Mouse (Mus musculus): Measurements from ENCODE around the gene Fgfr2. TPM values are rescaled to one million over a fixed set of nuclear protein-coding genes. Genes with fewer than 3 reads are reported as not detected.

The Fgfr2 gene
- polyA plus RNA-seq, 1 experiment: 114 TPM

GRCm38 (mm10) chr7:130215348-130216252 lies 2907.6 kb downstream of the Fgfr2 start:
- TF ChIP-seq CTCF (IDR thresholded peaks at IDR 0.05; ENCODE audit: insufficient read depth, low read length) (no peak), POLR2A (IDR thresholded peaks at IDR 0.05; ENCODE audit: borderline replicate concordance, extremely low read depth, low read depth, low read length) (no peak)
- Histone ChIP-seq H3K4me3 (replicated peaks; ENCODE audit: extremely low read depth, low read depth, low read length) (no peak overlapping the region), H3K4me1 (ENCODE audit: control insufficient read depth, insufficient read depth, low read length) (no peaks in the 10 kb centered on the region; the same call in 1 of the 2 replicates)
- no peak for DNase-seq
- WGBS: 54% methylated on average over 21 of the region's 21 CpGs

GRCm38 (mm10) chr7:130213156-130213555 lies 2910.0 kb downstream of the Fgfr2 start:
- no peak for TF ChIP-seq CTCF (IDR thresholded peaks at IDR 0.05; ENCODE audit: insufficient read depth, low read length)
- TF ChIP-seq POLR2A (IDR thresholded peaks at IDR 0.05; ENCODE audit: borderline replicate concordance, extremely low read depth, low read depth, low read length): no peak
- DNase-seq: no peak
- 75% methylated on average over 5 of the region's 5 CpGs for WGBS
- no peak overlapping the region for H3K4me3 ChIP-seq (replicated peaks; ENCODE audit: extremely low read depth, low read depth, low read length)
- peaks cover 3% of the 10 kb centered on the region; the same call in 1 of the 2 replicates for H3K4me1 ChIP-seq (ENCODE audit: control insufficient read depth, insufficient read depth, low read length)

GRCm38 (mm10) chr7:130211411-130211810 lies 2911.7 kb downstream of the Fgfr2 start:
- H3K4me3 ChIP-seq (replicated peaks; ENCODE audit: extremely low read depth, low read depth, low read length): no peak overlapping the region
- TF ChIP-seq CTCF (IDR thresholded peaks at IDR 0.05; ENCODE audit: insufficient read depth, low read length) (no peak), POLR2A (IDR thresholded peaks at IDR 0.05; ENCODE audit: borderline replicate concordance, extremely low read depth, low read depth, low read length) (no peak)
- H3K4me1 ChIP-seq (ENCODE audit: control insufficient read depth, insufficient read depth, low read length): peaks cover 5% of the 10 kb centered on the region; the same call in 1 of the 2 replicates
- 81% methylated on average over 5 of the region's 5 CpGs for WGBS
- DNase-seq: no peak

GRCm38 (mm10) chr7:130208601-130209000 lies 2914.5 kb downstream of the Fgfr2 start:
- peaks cover 5% of the 10 kb centered on the region; the same call in 1 of the 2 replicates for H3K4me1 ChIP-seq (ENCODE audit: control insufficient read depth, insufficient read depth, low read length)

GRCm38 (mm10) chr7:130206181-130206582 lies 2917.0 kb downstream of the Fgfr2 start:
- H3K4me1 ChIP-seq (ENCODE audit: control insufficient read depth, insufficient read depth, low read length): peaks cover 5% of the 10 kb centered on the region; the same call in 1 of the 2 replicates
- no peak for DNase-seq
- H3K4me3 ChIP-seq (replicated peaks; ENCODE audit: extremely low read depth, low read depth, low read length): no peak overlapping the region
- no peak for TF ChIP-seq POLR2A (IDR thresholded peaks at IDR 0.05; ENCODE audit: borderline replicate concordance, extremely low read depth, low read depth, low read length)
- no peak for TF ChIP-seq CTCF (IDR thresholded peaks at IDR 0.05; ENCODE audit: insufficient read depth, low read length)
- 41% methylated on average over 6 of the region's 6 CpGs for WGBS

More at GRCm38 (mm10) chr7:130208601-130209000, 2914.5 kb downstream of the Fgfr2 start:
- WGBS: 90% methylated on average over 4 of the region's 4 CpGs
- no peak overlapping the region for H3K4me3 ChIP-seq (replicated peaks; ENCODE audit: extremely low read depth, low read depth, low read length)
- DNase-seq: no peak
- TF ChIP-seq CTCF (IDR thresholded peaks at IDR 0.05; ENCODE audit: insufficient read depth, low read length) (no peak), POLR2A (IDR thresholded peaks at IDR 0.05; ENCODE audit: borderline replicate concordance, extremely low read depth, low read depth, low read length) (no peak)

GRCm38 (mm10) chr7:130205140-130205539 lies 2918.0 kb downstream of the Fgfr2 start:
- 79% methylated on average over 7 of the region's 7 CpGs for WGBS
- Histone ChIP-seq H3K4me1 (ENCODE audit: control insufficient read depth, insufficient read depth, low read length) (peaks cover 2% of the 10 kb centered on the region; the same call in 1 of the 2 replicates), H3K4me3 (replicated peaks; ENCODE audit: extremely low read depth, low read depth, low read length) (no peak overlapping the region)
- no peak for DNase-seq
- no peak for TF ChIP-seq CTCF (IDR thresholded peaks at IDR 0.05; ENCODE audit: insufficient read depth, low read length)
- no peak for TF ChIP-seq POLR2A (IDR thresholded peaks at IDR 0.05; ENCODE audit: borderline replicate concordance, extremely low read depth, low read depth, low read length)

- DNase-seq: no peak
- WGBS: 78% methylated on average over 8 of the region's 8 CpGs
- Histone ChIP-seq H3K4me3 (replicated peaks; ENCODE audit: extremely low read depth, low read depth, low read length) (no peak overlapping the region), H3K4me1 (ENCODE audit: control insufficient read depth, insufficient read depth, low read length) (no peaks in the 10 kb centered on the region)
- TF ChIP-seq CTCF (IDR thresholded peaks at IDR 0.05; ENCODE audit: insufficient read depth, low read length): no peak
- no peak for TF ChIP-seq POLR2A (IDR thresholded peaks at IDR 0.05; ENCODE audit: borderline replicate concordance, extremely low read depth, low read depth, low read length)
These were observed 2922.1 kb downstream of the Fgfr2 start for GRCm38 (mm10) chr7:130201020-130201419.

GRCm38 (mm10) chr7:130199951-130200350 lies 2923.2 kb downstream of the Fgfr2 start:
- DNase-seq: no peak
- 80% methylated on average over 9 of the region's 9 CpGs for WGBS
- TF ChIP-seq POLR2A (IDR thresholded peaks at IDR 0.05; ENCODE audit: borderline replicate concordance, extremely low read depth, low read depth, low read length) (no peak), CTCF (IDR thresholded peaks at IDR 0.05; ENCODE audit: insufficient read depth, low read length) (no peak)
- Histone ChIP-seq H3K4me1 (ENCODE audit: control insufficient read depth, insufficient read depth, low read length) (no peaks in the 10 kb centered on the region), H3K4me3 (replicated peaks; ENCODE audit: extremely low read depth, low read depth, low read length) (no peak overlapping the region)

GRCm38 (mm10) chr7:130199317-130199716 lies 2923.8 kb downstream of the Fgfr2 start:
- TF ChIP-seq POLR2A (IDR thresholded peaks at IDR 0.05; ENCODE audit: borderline replicate concordance, extremely low read depth, low read depth, low read length) (no peak), CTCF (IDR thresholded peaks at IDR 0.05; ENCODE audit: insufficient read depth, low read length) (no peak)
- no peak overlapping the region for H3K4me3 ChIP-seq (replicated peaks; ENCODE audit: extremely low read depth, low read depth, low read length)
- no peaks in the 10 kb centered on the region for H3K4me1 ChIP-seq (ENCODE audit: control insufficient read depth, insufficient read depth, low read length)
- 57% methylated on average over 5 of the region's 5 CpGs for WGBS
- DNase-seq: no peak
